Comparison of ENCODE assay signal across 8 mouse cellular contexts in the genomic region with DNA sequence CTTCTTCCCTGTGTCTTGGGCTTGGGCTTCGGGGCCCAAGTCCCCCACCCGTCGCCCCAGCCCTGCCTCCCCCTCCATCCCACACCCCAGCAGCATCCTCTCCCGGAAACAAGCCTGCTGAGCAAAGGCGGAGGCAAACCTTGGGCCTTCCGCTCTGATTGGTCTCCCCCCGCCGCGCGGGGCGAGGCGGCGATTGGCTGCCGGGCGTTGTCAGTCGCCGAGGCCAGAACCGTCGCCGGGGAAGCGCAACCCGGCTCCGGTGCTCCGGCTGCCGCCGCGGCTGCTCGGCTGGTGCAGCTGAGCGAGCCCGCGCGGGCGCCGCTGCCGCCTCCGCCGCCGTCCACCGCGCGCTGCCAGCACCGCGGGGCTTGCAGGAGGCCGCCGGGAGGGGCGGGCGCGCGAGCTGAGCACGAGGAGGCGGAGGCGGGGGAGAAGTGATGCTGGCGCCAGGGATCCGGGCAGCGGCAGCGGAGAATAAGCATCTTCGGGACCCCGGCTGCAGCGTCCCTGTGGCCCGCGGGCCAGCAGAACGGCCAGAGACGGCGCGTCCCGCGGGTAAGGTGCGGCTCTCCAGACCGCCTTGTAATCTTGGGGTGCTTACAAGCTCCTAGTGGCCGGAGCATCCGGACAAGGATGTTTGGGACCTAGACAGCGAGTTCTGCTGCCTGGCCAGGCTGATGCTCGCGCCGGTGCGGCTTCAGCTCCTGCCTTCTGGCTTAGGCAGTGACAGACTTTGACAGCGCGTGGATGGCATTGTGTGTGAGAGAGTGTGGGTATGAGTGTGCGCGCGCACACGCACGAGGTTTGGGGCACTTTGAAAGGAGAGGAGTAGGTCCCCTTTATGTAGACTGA. TPM values are rescaled to one million over a fixed set of nuclear protein-coding genes. Genes with fewer than 3 reads are reported as not detected.
A peak's percentile ranks its signal among the peaks of the same experiment; 100 is the strongest.
DNase-seq lines count a peak whose midpoint lies in the region; ATAC-seq and TF ChIP-seq lines count a peak whose summit lies in the region.

A gene (plus strand): TSS at position 392 of the 852 bp plus-strand sequence.

- peak within 1 kb of the TSS; percentile 98 for H3K4me2 ChIP-seq in forebrain, embryonic 14.5 days (ENCODE audit: low read length)
- peak within 1 kb of the TSS; percentile 84 for H3K4me2 ChIP-seq in heart, postnatal 0 days (ENCODE audit: low read depth, low read length)
- H3K4me2 ChIP-seq in liver, embryonic 11.5 days = peak within 1 kb of the TSS; percentile 72
- H3K4me2 ChIP-seq in neural tube, embryonic 11.5 days (ENCODE audit: low read depth) = peak within 1 kb of the TSS; percentile 81

- no peaks in the 10 kb centered on the region for H3K36me3 ChIP-seq in E14TG2a.4 (ENCODE audit: insufficient read depth, low read length)
- no peaks in the 10 kb centered on the region for H3K36me3 ChIP-seq in forebrain, embryonic 14.5 days (ENCODE audit: control insufficient read depth, insufficient read depth, low read length)
- no peaks in the 10 kb centered on the region for H3K36me3 ChIP-seq in heart, postnatal 0 days (replicated peaks; ENCODE audit: control insufficient read depth, insufficient read depth, low read length)
- no peaks in the 10 kb centered on the region for H3K36me3 ChIP-seq in liver, embryonic 11.5 days (ENCODE audit: control insufficient read depth, insufficient read depth, low read length)
- no peaks in the 10 kb centered on the region for H3K36me3 ChIP-seq in neural tube, embryonic 11.5 days (ENCODE audit: control insufficient read depth, insufficient read depth, low read length)

- peak within 1 kb of the TSS; percentile 96 for H3K27ac ChIP-seq in forebrain, embryonic 14.5 days (ENCODE audit: low read depth, low read length)
- H3K27ac ChIP-seq in heart, postnatal 0 days (ENCODE audit: low read depth) = peak within 1 kb of the TSS; percentile 47
- H3K27ac ChIP-seq in liver, embryonic 11.5 days (ENCODE audit: low read depth, low read length) = no peak within 1 kb of the TSS
- H3K27ac ChIP-seq in neural tube, embryonic 11.5 days (ENCODE audit: low read depth, low read length) = peak within 1 kb of the TSS; percentile 93

- peak within 1 kb of the TSS; percentile 82 for H3K9ac ChIP-seq in forebrain, embryonic 14.5 days (ENCODE audit: low read length)
- peak within 1 kb of the TSS; percentile 39 for H3K9ac ChIP-seq in heart, postnatal 0 days (replicated peaks; ENCODE audit: low read depth, low read length)
- no peak within 1 kb of the TSS for H3K9ac ChIP-seq in liver, embryonic 11.5 days (ENCODE audit: low read depth, low read length)
- H3K9ac ChIP-seq in neural tube, embryonic 11.5 days (ENCODE audit: low read length) = peak within 1 kb of the TSS; percentile 73

- H3K9me3 ChIP-seq in E14TG2a.4 (ENCODE audit: low read length) = no peaks in the 10 kb centered on the region
- H3K9me3 ChIP-seq in forebrain, embryonic 14.5 days (replicated peaks; ENCODE audit: control insufficient read depth, low read length) = no peaks in the 10 kb centered on the region
- no peaks in the 10 kb centered on the region for H3K9me3 ChIP-seq in heart, postnatal 0 days (replicated peaks; ENCODE audit: control insufficient read depth, low read length)
- H3K9me3 ChIP-seq in liver, embryonic 11.5 days (ENCODE audit: control insufficient read depth, low read length) = no peaks in the 10 kb centered on the region
- H3K9me3 ChIP-seq in neural tube, embryonic 11.5 days (ENCODE audit: control insufficient read depth, low read length) = no peaks in the 10 kb centered on the region

- WGBS in forebrain, embryonic 14.5 days = under 1% methylated on average over 77 of the region's 83 CpGs
- under 1% methylated on average over 57 of the region's 83 CpGs for WGBS in heart, postnatal 0 days
- WGBS in liver, embryonic 11.5 days = under 1% methylated on average over 74 of the region's 83 CpGs
- under 1% methylated on average over 76 of the region's 83 CpGs for WGBS in neural tube, embryonic 11.5 days

- ATAC-seq in cerebellum, adult (ENCODE audit: insufficient number of reproducible peaks, low FRiP score, low TSS enrichment) = peak; percentile 90
- ATAC-seq in forebrain, embryonic 14.5 days = peak; percentile 97
- ATAC-seq in heart, postnatal 0 days (ENCODE audit: insufficient read depth, low read depth) = peak; percentile 92
- peak; percentile 83 for ATAC-seq in liver, embryonic 11.5 days (replicated peaks; ENCODE audit: low FRiP score)
- ATAC-seq in neural tube, embryonic 11.5 days (ENCODE audit: insufficient read depth, low FRiP score, low TSS enrichment) = peak; percentile 97

- DNase-seq in forebrain, embryonic 14.5 days (ENCODE audit: low spot score) = peak; percentile 97
- DNase-seq in heart, postnatal 0 days (ENCODE audit: low spot score) = peak; percentile 74
- DNase-seq in kidney, postnatal 14 days = peak; percentile 84
- DNase-seq in liver, embryonic 11.5 days (ENCODE audit: low spot score) = peak; percentile 75
- peak; percentile 95 for DNase-seq in neural tube, embryonic 11.5 days (ENCODE audit: low spot score)
- DNase-seq in testis, postnatal 14 days (ENCODE audit: low spot score) = peak; percentile 73

- no peak for TF ChIP-seq EP300 in heart, postnatal 0 days (IDR thresholded peaks at IDR 0.05; ENCODE audit: low read depth)

- peaks cover 13% of the 10 kb centered on the region for H3K4me1 ChIP-seq in E14TG2a.4 (replicated peaks; ENCODE audit: low read depth, low read length)
- H3K4me1 ChIP-seq in forebrain, embryonic 14.5 days (ENCODE audit: control insufficient read depth, insufficient read depth, low read length) = peaks cover 8% of the 10 kb centered on the region
- 0 out of 2 replicates have a peak, but pooled peaks cover 2% of the 10 kb centered on the region for H3K4me1 ChIP-seq in heart, postnatal 0 days (ENCODE audit: control insufficient read depth, insufficient read depth)
- no peaks in the 10 kb centered on the region for H3K4me1 ChIP-seq in liver, embryonic 11.5 days (replicated peaks; ENCODE audit: control insufficient read depth, insufficient read depth, low read length)
- H3K4me1 ChIP-seq in neural tube, embryonic 11.5 days (ENCODE audit: control insufficient read depth, insufficient read depth, low read length) = no peaks in the 10 kb centered on the region; the same call in 1 of the 2 replicates

- TF ChIP-seq CTCF in E14TG2a.4 (conservative IDR thresholded peaks at IDR 0.05; ENCODE audit: low read length) = no peak
- TF ChIP-seq CTCF in heart, postnatal 0 days (IDR thresholded peaks at IDR 0.05; ENCODE audit: low read depth) = no peak

- peaks cover 17% of the 10 kb centered on the region for H3K27me3 ChIP-seq in E14TG2a.4 (ENCODE audit: insufficient read depth, low read length)
- no peaks in the 10 kb centered on the region for H3K27me3 ChIP-seq in forebrain, embryonic 14.5 days (replicated peaks; ENCODE audit: control insufficient read depth, insufficient read depth, low read length)
- H3K27me3 ChIP-seq in heart, postnatal 0 days (ENCODE audit: control insufficient read depth, insufficient read depth, low read length) = no peaks in the 10 kb centered on the region
- H3K27me3 ChIP-seq in liver, embryonic 11.5 days (replicated peaks; ENCODE audit: control insufficient read depth, insufficient read depth, low read length) = peaks cover 30% of the 10 kb centered on the region
- H3K27me3 ChIP-seq in neural tube, embryonic 11.5 days (ENCODE audit: control insufficient read depth, insufficient read depth, low read length) = no peaks in the 10 kb centered on the region

- H3K4me3 ChIP-seq in E14TG2a.4 (replicated peaks; ENCODE audit: low read length) = peak within 1 kb of the TSS; percentile 89
- peak within 1 kb of the TSS; percentile 55 for H3K4me3 ChIP-seq in forebrain, embryonic 14.5 days (ENCODE audit: low read depth, low read length)
- peak within 1 kb of the TSS; percentile 70 for H3K4me3 ChIP-seq in heart, postnatal 0 days (ENCODE audit: low read depth, low read length)
- peak within 1 kb of the TSS; percentile 52 for H3K4me3 ChIP-seq in liver, embryonic 11.5 days (ENCODE audit: low read depth, low read length)
- peak within 1 kb of the TSS; percentile 78 for H3K4me3 ChIP-seq in neural tube, embryonic 11.5 days (ENCODE audit: low read depth, low read length)

RNA-seq across cellular contexts. Expression of the gene that starts here (rescaled TPM):
- 45.2 and 54.4 TPM in 2 replicates for polyA plus RNA-seq in forebrain, embryonic 14.5 days (2014; fragmentation: Nextera tagmentation; extraction: Ambion mirVana)
- total RNA-seq in heart, postnatal 0 days (2014; rRNA removed; ENCODE audit: low replicate concordance) = 0.54 and 0.57 TPM in 2 replicates
- polyA plus RNA-seq in heart, postnatal 0 days (2015; fragmentation: Nextera tagmentation; extraction: Ambion mirVana) = 2.7 and 3.4 TPM in 2 replicates
- 0.75 and 1.5 TPM in 2 replicates for polyA plus RNA-seq in liver, embryonic 11.5 days (2014; fragmentation: Nextera tagmentation; extraction: Ambion mirVana)
- 21.1 and 23.7 TPM in 2 replicates for polyA plus RNA-seq in neural tube, embryonic 11.5 days (2014; fragmentation: Nextera tagmentation; extraction: Ambion mirVana)
